Mouse (Mus musculus): ENCODE data around the gene Madcam1.

DNA sequence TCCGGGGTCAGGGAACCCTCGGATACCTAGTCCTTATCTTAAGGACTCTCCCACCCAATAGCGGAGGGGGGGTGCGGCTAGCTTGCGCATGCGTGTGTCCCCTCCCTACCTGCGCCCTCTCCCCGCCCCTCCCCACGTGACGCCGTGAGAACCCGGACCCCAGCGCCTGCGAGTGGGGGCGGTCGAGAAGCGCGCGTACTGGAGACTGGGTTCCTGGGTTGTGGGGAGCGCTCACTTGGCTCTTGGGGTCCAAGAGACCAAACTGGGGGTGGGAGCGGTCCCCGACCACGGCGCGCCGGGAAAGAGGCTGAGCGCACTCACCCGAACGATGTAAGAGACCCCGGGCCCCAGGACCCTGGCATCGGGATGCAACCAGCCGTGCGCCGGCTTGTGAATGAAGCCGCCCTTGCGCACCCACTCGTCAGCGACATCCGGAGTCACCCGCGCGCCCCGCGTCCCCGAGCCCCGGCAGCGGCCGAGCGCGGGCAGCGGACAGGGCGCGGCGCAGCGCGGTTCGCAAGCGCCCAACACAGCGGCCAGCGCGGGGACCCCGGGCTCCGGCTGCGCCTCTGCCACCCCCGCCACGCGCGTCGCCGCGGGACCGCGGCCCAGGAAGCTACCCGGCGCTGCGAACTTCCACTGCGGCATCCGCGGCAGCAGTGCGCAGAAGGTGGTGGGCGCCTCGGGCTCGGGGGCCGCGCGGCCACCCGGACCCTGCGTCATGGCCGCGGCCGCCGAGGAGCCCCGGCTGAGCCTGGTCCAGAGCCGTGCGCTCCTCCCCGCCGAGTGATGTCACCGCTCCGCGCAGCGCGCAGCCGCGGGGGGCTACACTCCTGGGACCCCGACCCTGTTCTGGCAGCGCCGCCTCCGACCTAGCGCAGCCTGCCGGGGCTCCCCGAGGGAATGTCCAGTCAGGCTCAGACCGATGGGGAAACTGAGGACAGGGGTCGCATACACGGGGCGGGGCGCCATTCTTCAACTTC lies 26.9 kb upstream of the Madcam1 start, which contains the start of gene Shc2:
- no peak for TF ChIP-seq CTCF (IDR thresholded peaks at IDR 0.05; ENCODE audit: low read depth)
- TF ChIP-seq EP300 (IDR thresholded peaks at IDR 0.05; ENCODE audit: low read depth): no peak
